Mouse (Mus musculus) kidney, adult 2 months (tissue): ENCODE results near the gene Btbd10.

Experiments
- CTCF ChIP-seq: fragments of 200-500 bp; conservative IDR thresholded peaks from 2 replicates; pipeline ENCODE4 v1.5.1; 2011; ENCODE audit warnings: low read depth, mild to moderate bottlenecking, control low read depth, low read length, moderate library complexity, mixed read lengths; ENCODE audit not compliant: insufficient read depth, insufficient read length
- POLR2A ChIP-seq: fragments of 200-500 bp; IDR thresholded peaks from one replicate; pipeline ENCODE4 v1.6.1; 2011; ENCODE audit warnings: low read depth, low read length, control low read depth

GRCm38 (mm10) chr7:113294598-113294997 is 74.6 kb downstream of the Btbd10 start:
- TF ChIP-seq CTCF (no peak), POLR2A (no peak)
